Mouse (Mus musculus) ES-Bruce4 (cell line): ENCODE measurements at regions not wholly inside any gene's neighbourhood (a gene's known extent, or its start where the extent isn't known, plus 50 kb on each side); places are given as distances from the start of the nearest gene placed in this dataset.

Source experiments
- CTCF ChIP-seq: IDR thresholded peaks from one replicate; pipeline ENCODE4 v1.8.1; 2011; ENCODE audit warnings: low read depth, low read length
- POLR2A ChIP-seq: IDR thresholded peaks from one replicate; pipeline ENCODE4 v1.8.1; 2011; ENCODE audit warnings: low read length; ENCODE audit not compliant: insufficient read depth

DNA sequence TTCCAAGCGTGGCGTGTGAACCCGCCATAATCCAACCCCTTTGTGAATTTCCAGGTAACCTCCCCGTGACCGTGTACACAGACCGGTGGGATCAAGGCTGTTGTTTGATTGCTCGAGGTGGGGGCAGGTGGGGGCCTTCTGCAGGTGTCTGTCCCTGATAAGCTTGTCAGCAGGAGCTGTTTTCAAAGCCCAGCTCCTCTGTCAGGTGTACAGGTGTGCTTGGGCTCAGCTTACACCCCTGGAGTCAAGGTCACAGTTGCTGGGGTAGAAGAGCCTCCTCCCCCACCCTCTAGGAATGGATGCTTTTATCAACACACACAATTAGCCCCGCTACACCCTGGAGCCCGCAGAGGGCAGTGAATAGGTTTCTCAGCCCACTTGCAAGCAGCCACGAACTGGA, 341.6 kb downstream of the Cd83 start:
- TF ChIP-seq CTCF, result no peak
- no peak for TF ChIP-seq POLR2A
